Mouse (Mus musculus): ENCODE results near the gene Scgb1b19.
"Not testable (repeated sequence)": the region's sequence is repeated elsewhere in the genome, so short reads cannot be mapped to it uniquely, and the experiment has no call there.

Scgb1b19 gene

GRCm38 (mm10) chr7:33286991-33287390 lies at the start of gene Scgb1b19:
TSS of gene Scgb1b19 (plus strand) at chr7:33287291.
- not testable (repeated sequence) for DNase-seq (ENCODE audit: low spot score in 2 of 2)

- DNase-seq (ENCODE audit: low spot score in 2 of 2), result not testable (repeated sequence)
These were observed 6.9 kb upstream of the Scgb1b19 start, which contains the start of gene Scgb2b19 for GRCm38 (mm10) chr7:33280238-33280637. TSS of gene Scgb2b19 (minus strand) at chr7:33280338.
